Mouse (Mus musculus): ENCODE results near the gene Snrpd3.
"Not testable (repeated sequence)": the region's sequence is repeated elsewhere in the genome, so short reads cannot be mapped to it uniquely, and the experiment has no call there.

Gene Snrpd3

GRCm38 (mm10) chr10:75501641-75502040 lies 15.7 kb upstream of the Snrpd3 start:
- DNase-seq (ENCODE audit: inconsistent ontology term) = no peak

GRCm38 (mm10) chr10:75503692-75504091 lies 13.7 kb upstream of the Snrpd3 start:
- no peak for DNase-seq (ENCODE audit: inconsistent ontology term)

- peak; percentile 53 for DNase-seq (ENCODE audit: inconsistent ontology term)
Measured at GRCm38 (mm10) chr10:75504234-75505129, 12.9 kb upstream of the Snrpd3 start.

- DNase-seq (ENCODE audit: inconsistent ontology term) = no peak
Measured at GRCm38 (mm10) chr10:75505130-75505495, 12.2 kb upstream of the Snrpd3 start.

GRCm38 (mm10) chr10:75505928-75506327 lies 11.4 kb upstream of the Snrpd3 start:
- DNase-seq (ENCODE audit: inconsistent ontology term) = not testable (repeated sequence)

GRCm38 (mm10) chr10:75510446-75510845 lies 6.9 kb upstream of the Snrpd3 start:
- no peak for DNase-seq (ENCODE audit: inconsistent ontology term)

GRCm38 (mm10) chr10:75511060-75511459 lies 6.3 kb upstream of the Snrpd3 start:
- DNase-seq (ENCODE audit: inconsistent ontology term) = no peak

GRCm38 (mm10) chr10:75511897-75512296 lies 5.5 kb upstream of the Snrpd3 start:
- DNase-seq (ENCODE audit: inconsistent ontology term) = no peak

- DNase-seq (ENCODE audit: inconsistent ontology term) = no peak
Measured at GRCm38 (mm10) chr10:75512796-75513195, 4.6 kb upstream of the Snrpd3 start.

- no peak for DNase-seq (ENCODE audit: inconsistent ontology term)
Measured at GRCm38 (mm10) chr10:75513306-75514067, 3.9 kb upstream of the Snrpd3 start.

- no peak for DNase-seq (ENCODE audit: inconsistent ontology term)
Measured at GRCm38 (mm10) chr10:75514361-75514760, 3.0 kb upstream of the Snrpd3 start.

GRCm38 (mm10) chr10:75515216-75516037 lies 1.9 kb upstream of the Snrpd3 start:
- DNase-seq (ENCODE audit: inconsistent ontology term) = no peak

- DNase-seq (ENCODE audit: inconsistent ontology term) = no peak
Measured at GRCm38 (mm10) chr10:75516038-75516723, 1.2 kb upstream of the Snrpd3 start.

- no peak for DNase-seq (ENCODE audit: inconsistent ontology term)
Measured at GRCm38 (mm10) chr10:75516724-75517072, 653 bp upstream of the Snrpd3 start.

GRCm38 (mm10) chr10:75517758-75518143 lies 400 bp downstream of the Snrpd3 start, which contains the start of gene Gucd1:
Gene Gucd1 (minus strand): TSS chr10:75517972.
- peak; percentile 99 for DNase-seq (ENCODE audit: inconsistent ontology term)

GRCm38 (mm10) chr10:75520581-75520980 lies 3.2 kb downstream of the Snrpd3 start:
- DNase-seq (ENCODE audit: inconsistent ontology term) = no peak

GRCm38 (mm10) chr10:75521643-75522042 lies 4.3 kb downstream of the Snrpd3 start:
- no peak for DNase-seq (ENCODE audit: inconsistent ontology term)

GRCm38 (mm10) chr10:75525450-75525849 lies 8.1 kb downstream of the Snrpd3 start:
- DNase-seq (ENCODE audit: inconsistent ontology term) = not testable (repeated sequence)

GRCm38 (mm10) chr10:75530322-75530721 lies 13.0 kb downstream of the Snrpd3 start:
- no peak for DNase-seq (ENCODE audit: inconsistent ontology term)

- no peak for DNase-seq (ENCODE audit: inconsistent ontology term)
Measured at GRCm38 (mm10) chr10:75531532-75532090, 14.3 kb downstream of the Snrpd3 start.

- DNase-seq (ENCODE audit: inconsistent ontology term) = no peak
Measured at GRCm38 (mm10) chr10:75534216-75534615, 16.9 kb downstream of the Snrpd3 start.

All from Muller cell, postnatal 12 days (primary cell).